In genomic region chr19:15371682-15372081, GRCm38 (mm10) we compare ENCODE assay signal across 31 mouse cellular contexts.
DNase-seq lines count a peak whose midpoint lies in the region; ATAC-seq and TF ChIP-seq lines count a peak whose summit lies in the region.
"Had no signal": no experiment of that assay in that cellular context is flagged by ENCODE, and none has a peak within 500 bp of the region (broad histone marks: within the 10 kb centered on the region; RNA-seq: fewer than 3 reads in every experiment).

No protein-coding gene starts in this region.

- H3K27ac ChIP-seq in forebrain, embryonic 14.5 days (ENCODE audit: low read depth, low read length): no peak overlapping the region
- H3K27ac ChIP-seq in forebrain, embryonic 16.5 days (ENCODE audit: low read length): no peak overlapping the region
- H3K27ac ChIP-seq in midbrain, postnatal 0 days (ENCODE audit: low read depth, low read length): no peak overlapping the region
- H3K27ac ChIP-seq in midbrain, embryonic 11.5 days (ENCODE audit: low read depth, low read length): no peak overlapping the region
- H3K27ac ChIP-seq: forebrain, embryonic 12.5 days; kidney, postnatal 0 days; limb, embryonic 10.5 days; limb, embryonic 15.5 days; liver, embryonic 13.5 days; neural tube, embryonic 15.5 days had no signal

- H3K4me3 ChIP-seq in forebrain, embryonic 14.5 days (ENCODE audit: low read depth, low read length): no peak overlapping the region
- H3K4me3 ChIP-seq in forebrain, embryonic 16.5 days (replicated peaks; ENCODE audit: low read length): no peak overlapping the region
- H3K4me3 ChIP-seq in midbrain, postnatal 0 days (ENCODE audit: low read depth, low read length): no peak overlapping the region
- H3K4me3 ChIP-seq in midbrain, embryonic 11.5 days (ENCODE audit: low read depth, low read length): no peak overlapping the region
- H3K4me3 ChIP-seq: erythroblast, embryonic 14.5 days; forebrain, embryonic 12.5 days; limb, embryonic 10.5 days; limb, embryonic 15.5 days; liver, embryonic 13.5 days; megakaryocyte, embryonic 14.5 days; neural tube, embryonic 15.5 days had no signal

- WGBS in forebrain, embryonic 14.5 days: 71% methylated on average over 8 of the region's 8 CpGs
- WGBS in forebrain, embryonic 16.5 days: 66% methylated on average over 8 of the region's 8 CpGs
- WGBS in midbrain, postnatal 0 days: 68% methylated on average over 8 of the region's 8 CpGs
- WGBS in midbrain, embryonic 11.5 days: 82% methylated on average over 8 of the region's 8 CpGs

- no peak overlapping the region for H3K9ac ChIP-seq in forebrain, embryonic 14.5 days (ENCODE audit: low read length)
- no peak overlapping the region for H3K9ac ChIP-seq in forebrain, embryonic 16.5 days (replicated peaks; ENCODE audit: low read depth, low read length)
- H3K9ac ChIP-seq in midbrain, postnatal 0 days (replicated peaks; ENCODE audit: low read length, poor library complexity, severe bottlenecking): no peak overlapping the region
- H3K9ac ChIP-seq in midbrain, embryonic 11.5 days (ENCODE audit: low read length): no peak overlapping the region
- H3K9ac ChIP-seq: forebrain, embryonic 12.5 days; limb, embryonic 15.5 days; liver, embryonic 13.5 days; neural tube, embryonic 15.5 days had no signal

- ATAC-seq in forebrain, embryonic 14.5 days: no peak
- ATAC-seq in forebrain, embryonic 16.5 days: no peak
- ATAC-seq in midbrain, postnatal 0 days (ENCODE audit: low FRiP score): no peak
- no peak for ATAC-seq in midbrain, embryonic 11.5 days (ENCODE audit: low FRiP score)
- ATAC-seq: intestine, embryonic 16.5 days; lung, postnatal 0 days had no signal

- H3K9me3 ChIP-seq in forebrain, embryonic 14.5 days (replicated peaks; ENCODE audit: control insufficient read depth, low read length): no peaks in the 10 kb centered on the region
- H3K9me3 ChIP-seq in forebrain, embryonic 16.5 days (ENCODE audit: control insufficient read depth, low read length): no peaks in the 10 kb centered on the region
- H3K9me3 ChIP-seq in midbrain, postnatal 0 days (ENCODE audit: low read length): no peaks in the 10 kb centered on the region
- no peaks in the 10 kb centered on the region for H3K9me3 ChIP-seq in midbrain, embryonic 11.5 days (ENCODE audit: control insufficient read depth, low read length)
- H3K9me3 ChIP-seq: forebrain, embryonic 12.5 days; limb, embryonic 10.5 days; limb, embryonic 15.5 days; liver, embryonic 13.5 days; megakaryocyte, embryonic 14.5 days; neural tube, embryonic 15.5 days had no signal

- H3K4me2 ChIP-seq in forebrain, embryonic 14.5 days (ENCODE audit: low read length): no peak overlapping the region
- no peak overlapping the region for H3K4me2 ChIP-seq in forebrain, embryonic 16.5 days (ENCODE audit: low read length)
- no peak overlapping the region for H3K4me2 ChIP-seq in midbrain, postnatal 0 days (ENCODE audit: low read depth, low read length, poor library complexity, severe bottlenecking)
- H3K4me2 ChIP-seq in midbrain, embryonic 11.5 days: no peak overlapping the region
- H3K4me2 ChIP-seq: forebrain, embryonic 12.5 days; limb, embryonic 15.5 days; liver, embryonic 13.5 days; neural tube, embryonic 15.5 days had no signal

- H3K4me1 ChIP-seq in forebrain, embryonic 14.5 days (ENCODE audit: control insufficient read depth, insufficient read depth, low read length): peaks cover 2% of the 10 kb centered on the region; the same call in 1 of the 2 replicates
- peaks cover 2% of the 10 kb centered on the region; the same call in 1 of the 2 replicates for H3K4me1 ChIP-seq in forebrain, embryonic 16.5 days (replicated peaks; ENCODE audit: control insufficient read depth, insufficient read depth, low read length)
- no peaks in the 10 kb centered on the region for H3K4me1 ChIP-seq in midbrain, postnatal 0 days (ENCODE audit: insufficient read depth, low read length)
- no peaks in the 10 kb centered on the region for H3K4me1 ChIP-seq in midbrain, embryonic 11.5 days (ENCODE audit: control insufficient read depth, insufficient read depth, low read length)
- H3K4me1 ChIP-seq: limb, embryonic 10.5 days; limb, embryonic 15.5 days; liver, embryonic 13.5 days; megakaryocyte, embryonic 14.5 days had no signal

- H3K27me3 ChIP-seq in forebrain, embryonic 14.5 days (replicated peaks; ENCODE audit: control insufficient read depth, insufficient read depth, low read length): 0 out of 2 replicates have a peak, but pooled peaks cover 3% of the 10 kb centered on the region
- H3K27me3 ChIP-seq in forebrain, embryonic 16.5 days (replicated peaks; ENCODE audit: control insufficient read depth, insufficient read depth, low read length): no peaks in the 10 kb centered on the region
- H3K27me3 ChIP-seq in midbrain, postnatal 0 days (ENCODE audit: insufficient read depth, low read length): no peaks in the 10 kb centered on the region
- H3K27me3 ChIP-seq in midbrain, embryonic 11.5 days (ENCODE audit: control insufficient read depth, insufficient read depth, low read length): no peaks in the 10 kb centered on the region
- H3K27me3 ChIP-seq: CH12.LX; forebrain, embryonic 12.5 days; limb, embryonic 15.5 days; liver, embryonic 13.5 days; megakaryocyte, embryonic 14.5 days; neural tube, embryonic 15.5 days had no signal

- peak; percentile 6 for DNase-seq in forebrain, embryonic 14.5 days (ENCODE audit: low spot score)
- DNase-seq in layer of hippocampus, postnatal 10 days (ENCODE audit: low spot score in 2 of 2): peak; percentile 5 to 17
- no peak for DNase-seq in layer of hippocampus, adult 9-10 months (ENCODE audit: low spot score)
- DNase-seq in midbrain, postnatal 0 days (ENCODE audit: low spot score): peak; percentile 27
- no peak for DNase-seq in midbrain, embryonic 11.5 days (ENCODE audit: low spot score, missing footprints)
- peak; percentile 4 to 9 for DNase-seq in frontal cortex, postnatal 14 days (ENCODE audit: low spot score in 2 of 2)
- no peak for DNase-seq in adrenal gland, adult 8-10 months
- DNase-seq: adrenal gland, postnatal 25 days; cerebellum, adult 2 months; cerebellum, postnatal 14 days; gastrocnemius, postnatal 14 days; heart, postnatal 14 days; kidney, adult 8-10 months; kidney, postnatal 4 days; liver, embryonic 13.5 days; lung, adult 18-20 months; lung, postnatal 4 days; midbrain, embryonic 14.5 days; right cerebral cortex, adult 18-20 months; thymus, postnatal 14 days had no signal

- TF ChIP-seq CTCF in midbrain, postnatal 0 days (IDR thresholded peaks at IDR 0.05): no peak

- no peaks in the 10 kb centered on the region for H3K36me3 ChIP-seq in forebrain, embryonic 14.5 days (ENCODE audit: control insufficient read depth, insufficient read depth, low read length)
- no peaks in the 10 kb centered on the region for H3K36me3 ChIP-seq in forebrain, embryonic 16.5 days (ENCODE audit: control insufficient read depth, insufficient read depth)
- H3K36me3 ChIP-seq in midbrain, postnatal 0 days (ENCODE audit: insufficient read depth, low read length): no peaks in the 10 kb centered on the region
- H3K36me3 ChIP-seq in midbrain, embryonic 11.5 days (ENCODE audit: control insufficient read depth, insufficient read depth, low read length): no peaks in the 10 kb centered on the region
- H3K36me3 ChIP-seq: forebrain, embryonic 12.5 days; limb, embryonic 10.5 days; limb, embryonic 15.5 days; liver, embryonic 13.5 days; neural tube, embryonic 15.5 days had no signal

Comparison
In these comparisons a context has a peak if more than half of its experiments do, and no peak if none do; other contexts are left out.
1. DNase-seq: peak in forebrain, embryonic 14.5 days (single experiment), layer of hippocampus, postnatal 10 days (2 of 2), midbrain, postnatal 0 days (single experiment) and frontal cortex, postnatal 14 days (2 of 2); none in layer of hippocampus, adult 9-10 months (single experiment), midbrain, embryonic 11.5 days (single experiment) and adrenal gland, adult 8-10 months (single experiment).